Mouse (Mus musculus): ENCODE measurements around the gene Olfr1039. TPM values are rescaled to one million over a fixed set of nuclear protein-coding genes. Genes with fewer than 3 reads are reported as not detected.

The Olfr1039 gene
- polyA plus RNA-seq, 1 experiment from 2014 or later = not detected

Other genes starting within 250 kb of the Olfr1039 start
- not detected in 2 replicates for gene Olfr1024, start 230.9 kb downstream of the Olfr1039 start, polyA plus RNA-seq (2014; fragmentation: Nextera tagmentation; extraction: Ambion mirVana)
- 0.14 and 0.50 TPM in 2 replicates for gene Olfr1025-ps1, start 220.7 kb downstream of the Olfr1039 start, polyA plus RNA-seq (2014; fragmentation: Nextera tagmentation; extraction: Ambion mirVana)
- gene Olfr1026, start 214.4 kb downstream of the Olfr1039 start, polyA plus RNA-seq (2014; fragmentation: Nextera tagmentation; extraction: Ambion mirVana) = 0.13 TPM in 1 of 2 replicates, not detected in the other
- gene Olfr1028, start 185.5 kb downstream of the Olfr1039 start, polyA plus RNA-seq (2014; fragmentation: Nextera tagmentation; extraction: Ambion mirVana) = not detected in 2 replicates
- not detected in 2 replicates for gene Olfr1029, start 162.0 kb downstream of the Olfr1039 start, polyA plus RNA-seq (2014; fragmentation: Nextera tagmentation; extraction: Ambion mirVana)
- gene Olfr1030, start 156.7 kb downstream of the Olfr1039 start, polyA plus RNA-seq (2014; fragmentation: Nextera tagmentation; extraction: Ambion mirVana) = 0.07 TPM in 1 of 2 replicates, not detected in the other
- 0.22 TPM in 1 of 2 replicates, not detected in the other for gene Olfr1031, start 145.6 kb downstream of the Olfr1039 start, polyA plus RNA-seq (2014; fragmentation: Nextera tagmentation; extraction: Ambion mirVana)
- not detected in 2 replicates for gene Olfr1032, start 130.4 kb downstream of the Olfr1039 start, polyA plus RNA-seq (2014; fragmentation: Nextera tagmentation; extraction: Ambion mirVana)
- gene Olfr1033, start 115.3 kb downstream of the Olfr1039 start, polyA plus RNA-seq (2014; fragmentation: Nextera tagmentation; extraction: Ambion mirVana) = 1.6 and 2.2 TPM in 2 replicates
- gene Olfr1034, start 90.1 kb downstream of the Olfr1039 start, polyA plus RNA-seq (2014; fragmentation: Nextera tagmentation; extraction: Ambion mirVana) = 0.04 TPM in 2 replicates
- not detected in 2 replicates for gene Olfr1036, start 61.9 kb downstream of the Olfr1039 start, polyA plus RNA-seq (2014; fragmentation: Nextera tagmentation; extraction: Ambion mirVana)
- not detected in 2 replicates for gene Olfr1037, start 48.5 kb downstream of the Olfr1039 start, polyA plus RNA-seq (2014; fragmentation: Nextera tagmentation; extraction: Ambion mirVana)
- not detected in 2 replicates for gene Olfr1040, start 10.8 kb upstream of the Olfr1039 start, polyA plus RNA-seq (2014; fragmentation: Nextera tagmentation; extraction: Ambion mirVana)
- gene Olfr1042, start 25.9 kb upstream of the Olfr1039 start, polyA plus RNA-seq (2014; fragmentation: Nextera tagmentation; extraction: Ambion mirVana) = not detected in 2 replicates
- not detected in 2 replicates for gene Olfr1043, start 31.6 kb upstream of the Olfr1039 start, polyA plus RNA-seq (2014; fragmentation: Nextera tagmentation; extraction: Ambion mirVana)
- gene Olfr1044, start 41.9 kb upstream of the Olfr1039 start, polyA plus RNA-seq (2014; fragmentation: Nextera tagmentation; extraction: Ambion mirVana) = 0.09 TPM in 1 of 2 replicates, not detected in the other
- not detected in 2 replicates for gene Olfr52, start 49.8 kb upstream of the Olfr1039 start, polyA plus RNA-seq (2014; fragmentation: Nextera tagmentation; extraction: Ambion mirVana)
- not detected in 2 replicates for gene Olfr1045, start 67.1 kb upstream of the Olfr1039 start, polyA plus RNA-seq (2014; fragmentation: Nextera tagmentation; extraction: Ambion mirVana)
- gene Olfr1046, start 83.4 kb upstream of the Olfr1039 start, polyA plus RNA-seq (2014; fragmentation: Nextera tagmentation; extraction: Ambion mirVana) = not detected in 2 replicates
- not detected in 2 replicates for gene Olfr1047, start 95.5 kb upstream of the Olfr1039 start, polyA plus RNA-seq (2014; fragmentation: Nextera tagmentation; extraction: Ambion mirVana)
- 0.29 TPM in 1 of 2 replicates, not detected in the other for gene Olfr1048, start 104.4 kb upstream of the Olfr1039 start, polyA plus RNA-seq (2014; fragmentation: Nextera tagmentation; extraction: Ambion mirVana)
- gene Olfr1049, start 122.4 kb upstream of the Olfr1039 start, polyA plus RNA-seq (2014; fragmentation: Nextera tagmentation; extraction: Ambion mirVana) = not detected in 2 replicates
- gene Olfr1051, start 143.2 kb upstream of the Olfr1039 start, polyA plus RNA-seq (2014; fragmentation: Nextera tagmentation; extraction: Ambion mirVana) = not detected in 2 replicates
- 0.11 TPM in 1 of 2 replicates, not detected in the other for gene Olfr1052, start 156.5 kb upstream of the Olfr1039 start, polyA plus RNA-seq (2014; fragmentation: Nextera tagmentation; extraction: Ambion mirVana)
- not detected in 2 replicates for gene Olfr1053, start 179.4 kb upstream of the Olfr1039 start, polyA plus RNA-seq (2014; fragmentation: Nextera tagmentation; extraction: Ambion mirVana)
- not detected in 2 replicates for gene Olfr1054, start 199.5 kb upstream of the Olfr1039 start, polyA plus RNA-seq (2014; fragmentation: Nextera tagmentation; extraction: Ambion mirVana)
- not detected in 2 replicates for gene Olfr1055, start 214.4 kb upstream of the Olfr1039 start, polyA plus RNA-seq (2014; fragmentation: Nextera tagmentation; extraction: Ambion mirVana)
- 0.21 TPM in 1 of 2 replicates, not detected in the other for gene Olfr1056, start 226.5 kb upstream of the Olfr1039 start, polyA plus RNA-seq (2014; fragmentation: Nextera tagmentation; extraction: Ambion mirVana)
- not detected in 2 replicates for gene Olfr1057, start 242.5 kb upstream of the Olfr1039 start, polyA plus RNA-seq (2014; fragmentation: Nextera tagmentation; extraction: Ambion mirVana)

Data from embryonic facial prominence, embryonic 14.5 days (tissue).